19 mouse cellular contexts compared by ENCODE assay signal in the genomic region with DNA sequence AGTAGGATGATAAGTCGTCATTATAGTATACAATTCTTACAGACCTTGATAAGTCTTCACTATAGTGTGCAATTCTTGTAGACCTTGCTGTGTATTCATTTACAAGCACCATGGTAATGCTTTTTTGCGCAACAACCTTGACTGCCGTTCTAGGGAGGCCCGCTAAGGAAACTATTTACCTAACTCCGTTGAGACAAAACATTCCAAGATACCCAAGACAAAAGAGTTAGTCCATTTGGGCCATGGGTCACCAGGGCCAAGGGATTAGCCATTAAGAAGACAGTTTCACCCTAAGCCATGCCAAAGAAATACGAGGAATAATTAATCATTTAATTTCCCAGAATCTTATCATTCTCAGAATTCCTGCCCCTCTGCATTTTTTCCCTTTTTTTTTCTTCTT.
DNase-seq lines count a peak whose midpoint lies in the region; ATAC-seq and TF ChIP-seq lines count a peak whose summit lies in the region.
"Had no signal": no experiment of that assay in that cellular context is flagged by ENCODE, and none has a peak within 500 bp of the region (broad histone marks: within the 10 kb centered on the region; RNA-seq: fewer than 3 reads in every experiment).

No protein-coding gene starts in this region.

- no peak overlapping the region for H3K9ac ChIP-seq in midbrain, embryonic 11.5 days (ENCODE audit: low read length)
- no peak overlapping the region for H3K9ac ChIP-seq in midbrain, embryonic 14.5 days (replicated peaks; ENCODE audit: low read length)
- H3K9ac ChIP-seq in stomach, postnatal 0 days (ENCODE audit: low read length) = no peak overlapping the region

- H3K4me1 ChIP-seq in midbrain, embryonic 11.5 days (ENCODE audit: control insufficient read depth, insufficient read depth, low read length) = no peaks in the 10 kb centered on the region
- no peaks in the 10 kb centered on the region for H3K4me1 ChIP-seq in midbrain, embryonic 14.5 days (ENCODE audit: control insufficient read depth, insufficient read depth, low read length)
- H3K4me1 ChIP-seq in stomach, postnatal 0 days (replicated peaks; ENCODE audit: control insufficient read depth, insufficient read depth) = no peaks in the 10 kb centered on the region

- 77% methylated on average over 6 of the region's 6 CpGs for whole genome bisulfite sequencing in midbrain, embryonic 11.5 days
- WGBS in midbrain, embryonic 14.5 days = 80% methylated on average over 6 of the region's 6 CpGs
- 56% methylated on average over 6 of the region's 6 CpGs for WGBS in stomach, postnatal 0 days

- no peaks in the 10 kb centered on the region for H3K36me3 ChIP-seq in midbrain, embryonic 11.5 days (ENCODE audit: control insufficient read depth, insufficient read depth, low read length)
- no peaks in the 10 kb centered on the region for H3K36me3 ChIP-seq in midbrain, embryonic 14.5 days (ENCODE audit: control insufficient read depth, insufficient read depth, low read length)
- H3K36me3 ChIP-seq in stomach, postnatal 0 days (ENCODE audit: control insufficient read depth, insufficient read depth, low read length) = no peaks in the 10 kb centered on the region
- H3K36me3 ChIP-seq: G1E had no signal

- H3K4me2 ChIP-seq in midbrain, embryonic 11.5 days = no peak overlapping the region
- H3K4me2 ChIP-seq in midbrain, embryonic 14.5 days (ENCODE audit: low read length) = no peak overlapping the region
- no peak overlapping the region for H3K4me2 ChIP-seq in stomach, postnatal 0 days (replicated peaks; ENCODE audit: low read depth)

- no peak for ATAC-seq in midbrain, embryonic 11.5 days (ENCODE audit: low FRiP score)
- no peak for ATAC-seq in midbrain, embryonic 14.5 days (ENCODE audit: low FRiP score, low TSS enrichment)
- ATAC-seq in stomach, postnatal 0 days (ENCODE audit: low FRiP score, low TSS enrichment) = peak; percentile 80
- ATAC-seq: activated CD4-positive, CD25-positive, alpha-beta regulatory T cell, adult 4 months; CD4-positive, CD25-positive, alpha-beta regulatory T cell, adult 4 months; Patski had no signal

- DNase-seq in midbrain, embryonic 11.5 days (ENCODE audit: low spot score, missing footprints) = peak; percentile 61
- DNase-seq in midbrain, embryonic 14.5 days = no peak
- DNase-seq in stomach, postnatal 0 days (ENCODE audit: low spot score) = peak; percentile 25
- no peak for DNase-seq in kidney, adult 11 months
- DNase-seq: adrenal gland, adult 2 months; adrenal gland, adult 8-10 months; adrenal gland, postnatal 10 days; adrenal gland, postnatal 14 days; adrenal gland, postnatal 25 days; adrenal gland, postnatal 36 days; B cell, adult 2 months; cerebellum, adult 11 months; cerebellum, adult 11-12 months; cerebellum, adult 18-20 months had no signal

- no peaks in the 10 kb centered on the region for H3K27me3 ChIP-seq in midbrain, embryonic 11.5 days (ENCODE audit: control insufficient read depth, insufficient read depth, low read length)
- H3K27me3 ChIP-seq in midbrain, embryonic 14.5 days (ENCODE audit: control insufficient read depth, insufficient read depth, low read length) = no peaks in the 10 kb centered on the region
- no peaks in the 10 kb centered on the region for H3K27me3 ChIP-seq in stomach, postnatal 0 days (ENCODE audit: control insufficient read depth, insufficient read depth, low read length)
- H3K27me3 ChIP-seq: CH12.LX, Patski had no signal

- no peak overlapping the region for H3K4me3 ChIP-seq in midbrain, embryonic 11.5 days (ENCODE audit: low read depth, low read length)
- H3K4me3 ChIP-seq in midbrain, embryonic 14.5 days (replicated peaks; ENCODE audit: low read depth, low read length) = no peak overlapping the region
- H3K4me3 ChIP-seq in stomach, postnatal 0 days (ENCODE audit: low read depth, low read length) = no peak overlapping the region

- no peak for TF ChIP-seq EP300 in stomach, postnatal 0 days (optimal IDR thresholded peaks at IDR 0.05)

- no peaks in the 10 kb centered on the region for H3K9me3 ChIP-seq in midbrain, embryonic 11.5 days (ENCODE audit: control insufficient read depth, low read length)
- H3K9me3 ChIP-seq in midbrain, embryonic 14.5 days (ENCODE audit: control insufficient read depth, low read length) = no peaks in the 10 kb centered on the region
- no peaks in the 10 kb centered on the region for H3K9me3 ChIP-seq in stomach, postnatal 0 days (ENCODE audit: control insufficient read depth, low read length)
- H3K9me3 ChIP-seq: G1E had no signal

- H3K27ac ChIP-seq in midbrain, embryonic 11.5 days (ENCODE audit: low read depth, low read length) = no peak overlapping the region
- H3K27ac ChIP-seq in midbrain, embryonic 14.5 days (replicated peaks; ENCODE audit: low read depth, low read length) = no peak overlapping the region
- no peak overlapping the region for H3K27ac ChIP-seq in stomach, postnatal 0 days (replicated peaks)

- TF ChIP-seq CTCF in stomach, postnatal 0 days (IDR thresholded peaks at IDR 0.05; ENCODE audit: low read depth) = no peak

Comparison
In these comparisons a context has a peak if more than half of its experiments do, and no peak if none do; other contexts are left out.
1. DNase-seq: peak in midbrain, embryonic 11.5 days (single experiment) and stomach, postnatal 0 days (single experiment); none in midbrain, embryonic 14.5 days (single experiment) and kidney, adult 11 months (single experiment).